Mouse (Mus musculus) cerebellum, postnatal 25 days (tissue): ENCODE measurements around the gene Alk.

Experiments
- DNase-seq, 2 experiments: peaks; one replicate each; pipeline ENCODE4 v3.0.0; 2021; ENCODE audit warnings: mixed read lengths in 2 of 2

The Alk gene

GRCm38 (mm10) chr17:71867892-71868291, 736.5 kb downstream of the Alk start:
- DNase-seq = no peak

GRCm38 (mm10) chr17:71865437-71865836, 739.0 kb downstream of the Alk start:
- DNase-seq = no peak

- DNase-seq = no peak
Measured at GRCm38 (mm10) chr17:71864039-71864438, 740.4 kb downstream of the Alk start.

GRCm38 (mm10) chr17:71862895-71863294, 741.5 kb downstream of the Alk start:
- no peak for DNase-seq

- DNase-seq = no peak
Measured at GRCm38 (mm10) chr17:71862184-71862583, 742.2 kb downstream of the Alk start.

- DNase-seq = no peak
Measured at GRCm38 (mm10) chr17:71831960-71832359, 772.5 kb downstream of the Alk start.

GRCm38 (mm10) chr17:71828647-71829414, 775.6 kb downstream of the Alk start:
- no peak for DNase-seq

GRCm38 (mm10) chr17:71827627-71828026, 776.8 kb downstream of the Alk start:
- DNase-seq = no peak

- DNase-seq = no peak
Measured at GRCm38 (mm10) chr17:71826603-71827002, 777.8 kb downstream of the Alk start.

- no peak for DNase-seq
Measured at GRCm38 (mm10) chr17:71823622-71824306, 780.7 kb downstream of the Alk start.
